Mouse (Mus musculus) thymus, adult 18-20 months (tissue): Measurements from ENCODE around the gene Ptpn11.
"Not testable (repeated sequence)": the region's sequence is repeated elsewhere in the genome, so short reads cannot be mapped to it uniquely, and the experiment has no call there.

ENCODE experiments used
- DNase-seq, 2 experiments: peaks; one replicate each; pipeline ENCODE4 v3.0.0; 2022; ENCODE audit warnings: mixed read lengths in 2 of 2

The Ptpn11 gene

DNA sequence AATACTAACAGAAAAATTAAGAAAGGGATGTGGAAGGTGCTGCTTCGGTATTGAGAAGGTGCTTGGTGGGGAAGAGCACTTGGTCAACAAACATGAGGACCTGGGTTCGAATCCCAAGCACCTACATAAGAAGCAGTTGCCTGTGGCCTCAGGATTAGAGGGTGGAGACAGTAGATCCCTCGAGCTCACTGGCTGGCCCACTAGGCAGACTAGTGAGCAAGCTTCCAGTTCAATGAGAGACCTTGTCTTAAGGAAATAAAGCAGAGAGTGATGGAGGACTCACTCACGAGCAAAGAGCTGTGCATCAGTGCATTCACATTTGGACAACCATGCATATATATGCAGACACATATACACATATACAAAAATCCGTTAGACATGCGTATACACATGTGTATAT, 20.9 kb upstream of the Ptpn11 start:
- DNase-seq, result no peak

- no peak for DNase-seq
Observed at GRCm38 (mm10) chr5:121210601-121210924, 19.4 kb upstream of the Ptpn11 start.

DNA sequence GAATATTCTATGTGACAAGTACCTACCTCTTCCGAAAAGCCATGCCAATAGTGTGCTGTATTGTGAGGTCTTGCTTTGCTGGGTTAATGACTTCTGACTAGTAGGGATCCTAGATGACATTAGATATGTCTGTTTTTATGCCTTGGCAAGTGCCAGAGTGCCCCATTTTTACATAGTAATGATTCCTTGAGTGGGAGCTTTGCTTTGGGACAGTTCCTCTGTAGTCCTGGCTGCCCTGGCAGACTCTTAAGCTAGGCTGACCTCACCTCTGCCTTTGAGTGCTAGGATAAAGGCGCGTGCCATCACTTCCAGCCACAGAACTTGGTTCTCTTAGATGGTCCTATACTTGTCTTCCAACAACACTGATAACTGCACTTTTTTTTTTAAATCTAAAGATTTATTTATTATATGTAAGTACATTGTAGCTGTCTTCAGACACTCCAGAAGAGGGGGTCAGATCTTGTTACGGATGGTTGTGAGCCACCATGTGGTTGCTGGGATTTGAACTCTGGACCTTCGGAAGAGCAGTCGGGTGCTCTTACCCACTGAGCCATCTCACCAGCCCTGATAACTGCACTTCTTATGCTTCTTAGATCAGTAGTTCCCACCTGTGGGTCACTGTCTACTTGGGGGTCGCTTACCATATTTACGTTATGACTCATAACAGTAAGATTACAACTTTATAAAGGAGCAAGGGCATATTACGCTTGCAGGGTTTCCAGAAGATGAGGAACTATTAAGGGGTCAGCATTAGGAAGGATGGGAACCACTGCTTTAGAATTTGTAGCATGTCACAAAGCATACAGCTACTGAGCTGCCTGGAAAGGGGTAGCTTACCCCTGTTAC, 18.8 kb upstream of the Ptpn11 start:
- DNase-seq, result no peak

DNA sequence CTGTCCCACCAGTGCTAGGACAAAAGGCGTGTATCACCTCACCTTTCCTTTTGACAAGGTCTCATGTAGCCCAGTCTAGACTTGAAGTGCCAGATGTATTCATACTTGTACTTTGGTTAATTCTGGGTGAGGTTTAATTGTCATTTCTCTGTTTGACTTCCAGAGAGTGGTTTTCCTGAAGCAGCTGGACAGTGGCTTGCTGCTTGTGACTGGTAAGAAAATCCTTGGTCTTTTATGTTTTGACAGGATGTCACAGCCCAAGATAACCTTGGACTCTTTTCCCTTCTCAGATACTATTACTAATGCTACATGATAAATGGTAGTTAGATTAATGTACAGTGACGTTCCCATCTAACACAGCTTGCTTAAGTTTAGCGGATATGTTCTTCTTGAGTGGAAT, 15.8 kb upstream of the Ptpn11 start:
- no peak for DNase-seq

- DNase-seq, result no peak
Observed at GRCm38 (mm10) chr5:121206540-121206939, 15.3 kb upstream of the Ptpn11 start.

GRCm38 (mm10) chr5:121205537-121206130, 14.4 kb upstream of the Ptpn11 start:
- not testable (repeated sequence) for DNase-seq

- DNase-seq, result peak; percentile 59 to 75
Observed at GRCm38 (mm10) chr5:121204132-121205089, 13.2 kb upstream of the Ptpn11 start, which contains the start of gene Rpl6. Gene Rpl6, plus strand, starts transcription at chr5:121204481.

DNA sequence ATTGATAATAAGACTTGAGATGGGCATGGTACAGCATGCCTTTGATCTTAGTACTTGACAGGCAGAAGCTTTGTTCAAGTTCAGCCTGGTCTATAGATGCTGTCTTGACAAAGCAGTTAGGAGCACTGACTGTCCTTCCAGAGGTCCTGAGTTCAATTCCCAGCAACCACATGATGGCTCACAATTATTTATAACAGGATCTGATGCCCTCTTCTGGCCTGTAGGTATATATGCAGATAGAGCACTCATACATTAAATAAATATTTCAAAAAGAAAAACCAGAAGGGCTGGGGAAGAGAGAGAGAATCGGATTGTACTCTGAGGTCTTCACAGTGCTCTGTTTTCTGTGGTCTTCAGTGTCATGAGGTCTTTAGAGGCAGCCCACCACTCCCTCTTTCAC, 11.3 kb upstream of the Ptpn11 start:
- DNase-seq, result no peak

DNA sequence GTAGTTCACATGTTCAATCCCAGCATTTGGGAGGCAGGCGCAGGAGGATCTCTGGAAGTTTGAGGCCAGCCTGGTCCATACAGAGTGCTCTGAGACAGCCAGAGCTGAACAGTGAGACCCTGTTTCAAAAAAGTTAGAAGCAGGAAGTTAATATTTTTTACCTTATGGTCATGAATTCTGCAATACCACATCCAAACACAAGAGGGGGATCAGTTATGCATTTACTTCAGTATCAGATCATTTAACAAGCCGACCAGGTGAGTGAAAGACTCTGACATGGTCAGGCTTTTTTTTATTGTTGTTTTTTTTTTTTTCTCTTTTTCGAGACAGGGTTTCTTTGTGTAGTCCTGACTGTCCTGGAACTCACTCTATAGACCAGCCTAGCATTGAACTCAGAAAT, 10.5 kb upstream of the Ptpn11 start:
- no peak for DNase-seq

DNA sequence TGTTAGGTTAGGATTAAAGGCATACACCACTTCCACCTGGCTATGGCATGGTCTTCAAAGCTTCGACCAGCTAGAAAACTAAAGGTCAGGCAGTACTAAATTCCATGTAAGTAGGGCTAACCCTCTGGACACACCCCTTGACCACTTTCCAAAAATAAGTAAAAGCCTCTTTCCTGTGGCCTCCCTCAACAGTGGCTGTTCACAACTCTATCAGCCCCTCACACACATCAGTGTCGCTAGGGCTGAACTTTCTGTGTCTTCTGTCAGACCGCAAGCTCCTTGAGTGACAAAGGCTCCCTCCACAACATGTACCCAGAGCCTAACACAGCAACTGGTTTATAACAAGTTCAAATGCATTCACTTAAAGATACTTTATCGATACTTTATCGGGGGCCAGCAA, 7.2 kb upstream of the Ptpn11 start:
- DNase-seq, result no peak

DNA sequence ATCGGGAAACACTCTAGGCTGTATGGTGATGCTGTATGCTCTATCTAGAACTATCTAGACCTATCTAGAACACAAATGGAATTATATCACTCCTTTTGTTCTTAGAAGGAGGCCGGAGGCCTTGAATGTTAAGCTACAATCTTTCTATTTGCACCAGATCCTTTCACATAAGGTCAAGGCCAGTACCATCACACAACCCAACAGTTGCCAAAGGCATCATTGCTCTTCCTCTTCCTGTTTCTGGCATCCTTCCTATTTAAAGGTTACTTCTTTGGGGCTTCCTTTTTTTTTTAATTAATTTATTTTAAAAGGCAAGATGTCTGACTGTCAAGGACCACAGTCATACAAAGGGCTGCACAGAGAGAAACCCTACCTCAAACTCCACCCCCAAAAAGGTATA, 6.1 kb upstream of the Ptpn11 start:
- DNase-seq, result no peak

- DNase-seq, result no peak
Observed at GRCm38 (mm10) chr5:121196764-121197163, 5.6 kb upstream of the Ptpn11 start.

DNA sequence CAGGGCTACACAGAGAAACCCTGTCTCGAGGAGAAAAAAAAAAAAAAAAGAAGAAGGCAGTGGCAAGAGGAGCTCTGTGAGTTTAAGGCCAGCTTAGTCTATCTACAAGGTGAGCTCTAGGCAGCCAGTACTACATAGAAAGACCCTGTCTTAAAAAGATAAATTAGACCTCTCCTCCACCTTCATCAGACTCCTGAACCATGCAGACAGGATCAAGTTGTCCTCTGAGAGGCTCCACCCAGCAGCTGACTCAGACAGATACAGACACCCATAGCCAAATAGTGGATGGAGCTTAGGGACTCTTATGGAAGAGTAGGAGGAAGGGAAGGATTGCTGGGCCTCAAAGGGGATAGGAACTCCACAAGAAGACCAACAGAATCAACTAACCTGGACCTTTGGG, 3.0 kb upstream of the Ptpn11 start:
- DNase-seq, result no peak

DNA sequence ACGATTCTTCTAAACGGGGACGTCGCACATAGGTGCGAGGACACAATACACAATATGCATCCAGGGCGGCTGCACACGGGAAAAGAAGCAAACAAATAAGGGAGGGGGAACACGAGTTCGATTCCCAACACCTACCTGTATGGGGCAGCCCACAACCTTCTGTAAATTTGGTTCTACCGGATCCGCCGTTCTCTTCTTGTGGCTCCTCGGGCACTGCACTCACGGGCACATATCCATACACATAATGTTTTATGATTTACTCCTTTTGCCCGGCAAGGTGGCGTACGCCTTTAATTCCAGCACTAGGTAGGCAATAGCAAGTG, 348 bp upstream of the Ptpn11 start:
- DNase-seq, result no peak

- no peak for DNase-seq
Observed at GRCm38 (mm10) chr5:121190210-121190835, 874 bp downstream of the Ptpn11 start.

GRCm38 (mm10) chr5:121189182-121189581, 2.0 kb downstream of the Ptpn11 start:
- DNase-seq, result no peak

DNA sequence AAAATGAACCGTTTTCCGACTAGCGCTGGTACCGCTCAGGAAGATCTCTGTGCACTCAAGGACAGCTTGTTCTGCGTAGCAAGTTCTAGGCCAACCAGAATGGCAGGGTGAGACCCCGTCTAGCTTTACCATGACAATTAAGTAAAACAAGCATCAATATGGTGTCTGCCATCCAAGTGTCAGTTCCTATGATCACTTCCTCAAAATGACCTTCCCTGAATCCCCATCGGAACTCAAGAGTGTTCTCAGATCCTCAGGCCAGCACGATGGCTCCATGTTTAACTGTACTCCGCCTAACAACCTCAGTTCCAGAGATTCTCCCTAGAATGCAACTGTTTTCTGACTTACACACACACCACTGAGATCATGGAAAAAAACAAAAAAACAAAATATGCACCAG, 2.9 kb downstream of the Ptpn11 start:
- DNase-seq, result no peak

- no peak for DNase-seq
Observed at GRCm38 (mm10) chr5:121187580-121188001, 3.6 kb downstream of the Ptpn11 start.

DNA sequence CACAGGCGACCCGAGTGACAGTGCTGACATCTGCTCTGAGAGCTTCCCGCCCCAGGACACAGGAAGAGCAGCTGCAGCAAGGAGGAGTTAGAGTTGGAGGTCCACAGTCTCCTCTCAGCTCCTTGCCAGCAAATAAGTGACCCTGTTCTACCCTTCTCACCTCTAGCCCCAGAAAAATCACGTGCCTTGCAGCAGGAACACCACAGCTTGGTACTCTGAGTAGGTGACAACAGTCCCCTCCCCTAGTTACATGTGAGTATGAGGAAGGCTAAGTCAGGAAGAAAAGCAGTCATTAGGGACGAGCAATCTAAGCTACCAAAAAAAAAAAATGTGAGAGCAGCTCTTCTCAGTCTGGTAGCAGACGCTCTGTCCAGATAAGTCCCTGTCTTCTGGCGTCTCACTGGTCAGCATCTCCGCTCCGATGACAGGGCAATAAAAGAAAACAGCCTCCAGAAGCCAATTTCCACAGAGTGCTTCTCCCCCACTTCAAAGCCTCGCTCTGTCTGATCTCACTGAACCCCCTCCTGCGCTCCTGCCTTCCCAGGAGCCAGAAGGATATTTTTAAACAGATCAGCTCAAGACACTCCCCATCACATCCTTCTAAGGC, 6.1 kb downstream of the Ptpn11 start:
- no peak for DNase-seq

DNA sequence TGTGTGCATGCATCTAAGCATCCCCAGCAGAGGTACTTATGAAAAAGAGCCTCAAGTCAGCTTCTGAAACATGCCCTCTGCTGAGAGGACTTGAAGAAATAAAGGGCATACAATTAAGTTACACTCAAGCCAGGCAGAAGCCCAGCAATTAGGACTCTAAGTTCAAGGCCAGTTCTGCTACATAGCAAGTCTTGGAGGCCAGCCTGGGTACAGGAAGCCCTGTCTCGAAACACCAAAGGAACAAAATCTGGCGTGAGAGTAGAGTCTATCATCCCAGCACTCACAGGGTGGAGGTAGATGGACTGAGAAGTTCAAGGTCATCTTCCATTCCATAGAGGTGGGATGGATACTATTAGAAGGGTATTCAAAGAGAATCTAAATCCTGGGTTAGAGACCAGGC, 6.8 kb downstream of the Ptpn11 start:
- no peak for DNase-seq

DNA sequence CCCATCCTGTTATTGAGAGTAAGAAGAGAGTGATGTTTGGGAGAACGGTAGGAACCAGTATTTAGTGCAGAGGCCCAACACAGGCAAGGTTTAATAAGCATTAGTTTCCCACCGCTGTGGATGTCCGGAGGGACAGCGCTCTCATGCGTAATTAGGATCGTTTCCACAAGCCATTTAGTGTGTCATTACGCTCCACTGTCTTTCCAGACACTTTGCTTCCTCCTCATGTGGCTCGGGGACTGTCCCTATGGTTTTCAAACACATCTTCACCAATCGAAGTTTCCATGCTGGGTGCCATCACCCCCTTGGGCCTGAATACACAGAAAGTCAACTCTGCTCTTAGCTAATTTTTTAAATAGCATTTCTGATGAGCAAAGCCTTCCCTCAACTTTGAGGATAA, 7.9 kb downstream of the Ptpn11 start:
- no peak for DNase-seq

DNA sequence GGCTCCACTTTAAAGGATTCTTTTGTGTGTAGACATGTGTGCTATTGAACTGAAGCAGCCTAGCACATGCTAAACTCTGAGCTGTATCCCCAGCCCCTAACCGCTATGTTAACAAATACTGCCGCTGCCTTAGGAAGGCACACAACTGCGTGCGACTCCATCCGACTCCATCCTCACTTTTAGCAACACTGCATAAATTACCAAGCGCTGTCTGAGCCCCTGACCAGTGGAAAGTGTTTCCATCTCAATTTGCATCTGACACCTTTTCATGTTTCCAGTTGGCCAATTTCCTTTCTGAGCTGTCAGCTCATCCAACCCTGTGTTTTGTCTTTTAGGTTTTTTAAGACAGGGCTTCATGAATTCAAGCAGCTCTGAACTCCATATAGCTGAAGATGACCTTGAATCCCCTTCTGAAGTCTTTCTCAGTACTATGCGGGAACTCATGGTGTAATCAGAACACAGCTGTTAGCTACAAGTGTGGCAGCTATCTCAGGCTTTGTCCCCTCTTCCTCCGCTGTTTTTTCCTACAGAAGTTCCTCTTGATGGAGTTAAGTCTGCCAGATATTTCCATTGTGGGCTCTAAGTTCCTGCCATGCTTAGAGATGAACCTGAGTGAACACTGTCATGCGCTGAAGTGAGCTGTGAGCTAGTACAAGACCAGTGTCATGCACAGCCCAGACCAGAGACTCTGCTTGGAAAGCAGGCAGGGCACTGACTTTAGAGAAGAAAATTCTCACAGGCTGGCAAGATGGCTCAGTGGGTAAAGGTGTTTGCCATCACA, 11.9 kb downstream of the Ptpn11 start:
- no peak for DNase-seq
